Mouse (Mus musculus): ENCODE data around the gene Rab24.

GRCm38 (mm10) chr13:55344286-55344685 lies 22.5 kb upstream of the Rab24 start:
- TF ChIP-seq CTCF (IDR thresholded peaks at IDR 0.05; ENCODE audit: extremely low read depth, insufficient read length, insufficient replicate concordance, low read depth, low read length) (no peak), POLR2A (IDR thresholded peaks at IDR 0.05; ENCODE audit: low read depth, low read length) (no peak)
